Mouse (Mus musculus): ENCODE data around the gene Hmga1. TPM values are rescaled to one million over a fixed set of nuclear protein-coding genes. Genes with fewer than 3 reads are reported as not detected.

Hmga1 gene
- total and polyA plus RNA-seq, 3 experiments, result 43.8 to 88.7 (median 83.7) TPM

- peaks cover 4 to 8% of the 10 kb centered on the region in 2 experiments; a peak in 2 of 4 replicates for H3K4me1 ChIP-seq (ENCODE audit: control insufficient read depth in 1 of 2, insufficient read depth in 2 of 2)
- in situ Hi-C loops (cut with MboI; ENCODE audit: low pct_ligation_motif_present, low pct_unique_long_range_greater_than_20kb, low sequenced_read_pairs), result no loop called here
Observed at GRCm38 (mm10) chr17:27571315-27571714, 15.0 kb downstream of the Hmga1 start.

GRCm38 (mm10) chr17:27573772-27574320 is 17.5 kb downstream of the Hmga1 start:
- no peak for DNase-seq (ENCODE audit: extremely low read depth)
- peaks cover 5 to 16% of the 10 kb centered on the region in 2 experiments; a peak in 3 of 4 replicates for H3K4me1 ChIP-seq (ENCODE audit: control insufficient read depth in 1 of 2, insufficient read depth in 2 of 2)
- dilution Hi-C loops (cut with MboI; ENCODE audit: extremely low pct_ligation_motif_present, extremely low pct_unique_long_range_greater_than_20kb, low sequenced_read_pairs), result no loop called here

More at GRCm38 (mm10) chr17:27571315-27571714, 15.0 kb downstream of the Hmga1 start:
- Histone ChIP-seq H3K9me3 (replicated peaks; ENCODE audit: low read length) (no peaks in the 10 kb centered on the region), H3K27ac (ENCODE audit: insufficient read depth, low read depth) (no peak overlapping the region), H3K9ac (ENCODE audit: insufficient read depth, low read depth) (no peak overlapping the region), H3K79me2 (replicated peaks; ENCODE audit: control insufficient read depth, extremely low read depth, insufficient read depth, poor library complexity, severe bottlenecking) (no peaks in the 10 kb centered on the region), H3K36me3 (replicated peaks in 1 of 2; ENCODE audit: control insufficient read depth in 1 of 2, insufficient read depth in 1 of 2, low read length in 1 of 2) (peaks cover 4 to 28% of the 10 kb centered on the region in 2 experiments), H3K4me3 (replicated peaks in 1 of 3; ENCODE audit: low read depth in 2 of 3, low read length in 2 of 3, poor library complexity in 1 of 3) (no peak overlapping the region), H3K27me3 (replicated peaks) (no peaks in the 10 kb centered on the region), H3K4me2 (ENCODE audit: insufficient read depth, low read depth, poor library complexity, severe bottlenecking) (peak overlapping the region; percentile 39; the same call in 1 of the 2 replicates)
- dilution Hi-C loops (cut with MboI; ENCODE audit: extremely low pct_ligation_motif_present, extremely low pct_unique_long_range_greater_than_20kb, low sequenced_read_pairs), result no loop called here
- TF ChIP-seq CHD1 (IDR thresholded peaks at IDR 0.05; ENCODE audit: low read depth, low read length), result no peak
- TF ChIP-seq POLR2A (IDR thresholded peaks at IDR 0.05; ENCODE audit: low read depth, low read length), result no peak
- no peak for TF ChIP-seq EP300 (IDR thresholded peaks at IDR 0.05; ENCODE audit: low read length)
- no peak for TF ChIP-seq TBP (conservative IDR thresholded peaks at IDR 0.05; ENCODE audit: low read depth, low read length)
- no peak for TF ChIP-seq MYC (IDR thresholded peaks at IDR 0.05; ENCODE audit: low read depth, low read length)
- TF ChIP-seq JUN (IDR thresholded peaks at IDR 0.05; ENCODE audit: insufficient read depth, low read depth, low read length), result no peak
- no peak for TF ChIP-seq RCOR1 (conservative IDR thresholded peaks at IDR 0.05; ENCODE audit: low read depth, low read length)
- no peak for TF ChIP-seq PAX5 (IDR thresholded peaks at IDR 0.05; ENCODE audit: low read length)
- TF ChIP-seq USF1 (IDR thresholded peaks at IDR 0.05; ENCODE audit: low read depth, low read length), result no peak
- no peak for DNase-seq (ENCODE audit: extremely low read depth)

More at GRCm38 (mm10) chr17:27573772-27574320, 17.5 kb downstream of the Hmga1 start:
- H3K9me3 ChIP-seq (replicated peaks; ENCODE audit: low read length), result no peaks in the 10 kb centered on the region
- H3K27me3 ChIP-seq (replicated peaks), result no peaks in the 10 kb centered on the region
- H3K79me2 ChIP-seq (replicated peaks; ENCODE audit: control insufficient read depth, extremely low read depth, insufficient read depth, poor library complexity, severe bottlenecking), result no peaks in the 10 kb centered on the region
- no peak overlapping the region for H3K4me2 ChIP-seq (ENCODE audit: insufficient read depth, low read depth, poor library complexity, severe bottlenecking)
- no peak for TF ChIP-seq NELFE (IDR thresholded peaks at IDR 0.05; ENCODE audit: low read depth, low read length)
- TF ChIP-seq SIN3A (IDR thresholded peaks at IDR 0.05; ENCODE audit: low read length), result no peak
- TF ChIP-seq USF1 (IDR thresholded peaks at IDR 0.05; ENCODE audit: low read depth, low read length), result no peak
- TF ChIP-seq MAZ (IDR thresholded peaks at IDR 0.05; ENCODE audit: low read depth, low read length), result no peak
- no peak for TF ChIP-seq JUN (IDR thresholded peaks at IDR 0.05; ENCODE audit: insufficient read depth, low read depth, low read length)
- TF ChIP-seq POLR2AphosphoS2 (IDR thresholded peaks at IDR 0.05; ENCODE audit: low read depth, low read length), result no peak
- TF ChIP-seq USF2 (conservative IDR thresholded peaks at IDR 0.05; ENCODE audit: low read depth, low read length), result no peak
- TF ChIP-seq MAFK (IDR thresholded peaks at IDR 0.05; ENCODE audit: insufficient replicate concordance, low read length), result no peak
- TF ChIP-seq EP300 (IDR thresholded peaks at IDR 0.05; ENCODE audit: low read length), result no peak
- TF ChIP-seq MEF2A (IDR thresholded peaks at IDR 0.05; ENCODE audit: borderline replicate concordance, low read depth, low read length), result no peak
- TF ChIP-seq NRF1 (IDR thresholded peaks at IDR 0.05; ENCODE audit: low read depth, low read length), result no peak
- no peak for TF ChIP-seq ZC3H11A (IDR thresholded peaks at IDR 0.05; ENCODE audit: low read depth, low read length)
- TF ChIP-seq GABPA (IDR thresholded peaks at IDR 0.05; ENCODE audit: insufficient replicate concordance, low read depth, low read length), result no peak
- TF ChIP-seq IRF4 (IDR thresholded peaks at IDR 0.05; ENCODE audit: low read depth, low read length), result no peak
- no peak for TF ChIP-seq TCF12 (IDR thresholded peaks at IDR 0.05; ENCODE audit: low read depth, low read length)
- TF ChIP-seq POLR2A (IDR thresholded peaks at IDR 0.05; ENCODE audit: low read depth, low read length), result no peak
- TF ChIP-seq KAT2A (IDR thresholded peaks at IDR 0.05; ENCODE audit: insufficient replicate concordance, low read length), result no peak
- no peak overlapping the region for H3K9ac ChIP-seq (ENCODE audit: insufficient read depth, low read depth)
- no peak overlapping the region for H3K27ac ChIP-seq (ENCODE audit: insufficient read depth, low read depth)
- H3K36me3 ChIP-seq (replicated peaks in 1 of 2; ENCODE audit: control insufficient read depth in 1 of 2, insufficient read depth in 1 of 2, low read length in 1 of 2), result peaks cover 13 to 47% of the 10 kb centered on the region in 2 experiments
- in situ Hi-C loops (cut with MboI; ENCODE audit: low pct_ligation_motif_present, low pct_unique_long_range_greater_than_20kb, low sequenced_read_pairs), result no loop called here
- no peak overlapping the region for H3K4me3 ChIP-seq (replicated peaks in 1 of 3; ENCODE audit: low read depth in 2 of 3, low read length in 2 of 3, poor library complexity in 1 of 3)
